Mouse (Mus musculus) heart, postnatal 0 days (tissue): ENCODE results near the gene Bex6.

Source experiments
- CTCF ChIP-seq: IDR thresholded peaks from 2 replicates; pipeline ENCODE4 v1.5.1; 2016; ENCODE audit warnings: antibody characterized with exemption, control low read depth, low read depth
- EP300 ChIP-seq: IDR thresholded peaks from 2 replicates; pipeline ENCODE4 v1.6.1; 2016; ENCODE audit warnings: antibody characterized with exemption, low read depth

GRCm38 (mm10) chr16:32186056-32186455 is 6.4 kb downstream of the Bex6 start:
- TF ChIP-seq CTCF (no peak), EP300 (no peak)
